Mouse (Mus musculus) left cerebral cortex, adult 2 months (tissue): ENCODE data around the gene Rfx7. TPM values are rescaled to one million over a fixed set of nuclear protein-coding genes. Genes with fewer than 3 reads are reported as not detected.

Source experiments
- DNase-seq, 2 experiments: peaks; one replicate each; pipeline ENCODE4 v3.0.0; 2021 to 2022; ENCODE audit warnings: low spot score in 2 of 2, mixed read lengths in 1 of 2; ENCODE audit errors: extremely low spot score in 1 of 2
- H3K27ac ChIP-seq: fragments of 200-600 bp; 2 replicates; pipeline ENCODE4 v1.8.1; 2022
- H3K4me3 ChIP-seq: fragments of 200-600 bp; 2 replicates; pipeline ENCODE4 v1.8.1; 2022
- CTCF ChIP-seq: fragments of 200-600 bp; IDR thresholded peaks from 2 replicates; pipeline ENCODE4 v1.8.1; 2022; ENCODE audit warnings: antibody characterized with exemption, mild to moderate bottlenecking, moderate library complexity
- intact Hi-C: fragments of 180-260 bp; cut with DNase I; formaldehyde crosslinking; loops from one replicate; pipeline ENCODE4 v1.15.1; 2025
- total RNA-seq, 2 experiments: library from RNA; stranded (reverse); gene quantifications; 2 replicates each; pipeline ENCODE4 v1.2.3; 2021

The Rfx7 gene
- total RNA-seq, 2 experiments from 2014 or later = 29.3 to 32.5 TPM

DNA sequence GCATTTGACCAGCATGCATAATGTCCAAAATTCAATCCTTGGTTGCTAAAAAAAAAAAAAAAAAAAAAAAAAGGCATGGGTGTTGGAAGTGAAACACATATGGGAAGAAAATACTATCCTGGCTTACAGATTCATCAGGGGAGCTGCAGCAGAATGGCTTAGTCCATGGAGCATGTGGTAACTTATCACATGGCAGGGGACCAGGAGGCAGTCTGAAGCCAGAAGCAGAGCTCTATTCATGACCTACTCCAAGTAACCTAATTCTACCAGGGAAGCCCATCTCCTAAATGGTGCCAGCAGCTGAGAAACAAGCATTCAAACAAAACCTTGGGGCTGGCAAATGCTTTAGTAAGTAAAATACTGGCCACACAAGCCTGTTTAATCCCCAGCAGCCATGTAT, 12.8 kb upstream of the Rfx7 start:
- no peak overlapping the region for H3K27ac ChIP-seq
- no peak for DNase-seq
- intact Hi-C loops = no loop called here
- no peak for TF ChIP-seq CTCF
- H3K4me3 ChIP-seq = no peak overlapping the region

DNA sequence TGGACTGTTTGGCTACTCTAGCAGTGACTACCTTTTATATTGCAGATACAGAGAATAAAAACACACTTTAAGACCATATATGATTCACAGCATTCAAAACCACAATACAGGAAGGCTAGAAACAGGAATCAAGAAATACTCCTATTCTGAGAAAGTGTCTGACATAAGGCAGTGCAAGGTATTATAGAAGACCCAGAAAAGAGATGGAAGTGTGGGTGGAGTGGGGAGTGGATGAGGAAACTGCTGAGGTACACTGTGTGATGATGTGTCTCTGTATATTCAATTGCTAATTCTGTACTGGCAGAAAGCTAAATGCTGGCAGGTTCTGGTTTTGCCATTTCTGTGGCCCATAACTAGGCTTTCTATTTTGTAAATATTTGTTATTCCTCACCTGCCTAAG, 11.2 kb upstream of the Rfx7 start:
- DNase-seq = no peak
- Histone ChIP-seq H3K4me3 (no peak overlapping the region), H3K27ac (no peak overlapping the region)
- no peak for TF ChIP-seq CTCF
- intact Hi-C loops = no loop called here

DNA sequence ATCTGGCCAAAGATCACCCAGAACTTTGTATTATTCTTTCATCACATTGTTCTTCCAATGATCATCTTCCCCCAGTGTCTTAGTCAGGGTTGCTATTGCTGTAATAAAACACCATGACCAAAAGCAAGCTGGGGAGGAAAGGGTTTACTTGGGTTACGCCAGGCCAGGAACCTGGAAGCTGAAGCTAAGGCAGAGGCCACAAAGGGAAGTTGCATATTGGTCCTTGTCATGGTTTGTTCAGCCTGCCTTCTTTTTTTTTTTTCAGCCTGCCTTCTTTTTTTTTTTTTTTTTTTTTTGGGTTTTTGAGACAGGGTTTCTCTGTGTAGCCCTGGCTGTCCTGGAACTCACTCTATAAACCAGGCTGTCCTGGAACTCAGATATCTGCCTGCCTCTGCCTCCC, 5.9 kb upstream of the Rfx7 start:
- no peak for TF ChIP-seq CTCF
- intact Hi-C loops = no loop called here

DNA sequence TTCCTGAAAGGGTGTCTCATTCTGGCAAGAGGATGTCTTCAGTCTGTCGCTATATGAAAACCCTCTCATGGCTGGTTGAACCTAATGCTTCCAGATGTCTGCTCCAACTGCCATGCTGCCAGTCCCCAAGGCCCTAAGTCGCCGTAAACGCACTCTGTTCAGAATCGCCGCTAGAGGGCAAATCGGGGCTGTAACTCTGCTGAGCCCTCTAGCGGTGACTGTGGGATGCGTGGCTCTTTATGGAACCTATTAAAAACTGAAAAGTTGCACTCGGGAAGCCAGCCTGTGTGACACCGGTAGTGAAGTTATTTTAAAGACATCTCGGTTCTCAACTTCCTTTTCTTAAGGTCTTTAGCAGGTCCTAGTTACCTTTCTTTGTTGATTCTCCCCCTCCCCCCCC, 1.8 kb upstream of the Rfx7 start:
- Histone ChIP-seq H3K27ac (no peak overlapping the region), H3K4me3 (no peak overlapping the region)
- intact Hi-C loops = loop anchor here (2.0 to 5.0 kb wide), 4 partner anchors 37 to 253 kb away; partner anchors contain the start of genes Nedd4 and Tex9
- no peak; the same call in none of the 2 replicates for TF ChIP-seq CTCF
- DNase-seq = peak; percentile 81 to 82

More for the DNA sequence above, 5.9 kb upstream of the Rfx7 start:
- no peak overlapping the region for H3K27ac ChIP-seq
- no peak for DNase-seq
- H3K4me3 ChIP-seq = no peak overlapping the region

DNA sequence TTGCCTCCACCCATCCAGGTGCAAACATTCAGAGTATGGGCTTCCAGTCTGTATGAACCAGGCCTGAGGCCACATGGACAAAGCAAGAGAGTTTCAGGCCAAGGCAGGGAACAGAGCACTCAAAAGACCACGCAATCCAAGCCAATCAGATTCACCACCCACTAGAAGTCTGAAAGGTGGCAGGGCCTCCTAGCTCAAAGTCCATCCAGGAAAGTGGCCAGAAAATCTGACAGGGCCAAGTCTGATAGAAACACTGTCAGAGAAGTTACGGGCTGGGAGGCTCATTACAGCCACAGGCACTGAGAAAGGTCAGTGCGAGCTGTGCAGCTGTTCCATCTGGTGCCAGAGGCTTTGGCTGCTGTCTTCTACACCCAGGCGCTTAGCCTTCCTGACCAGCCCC, 1.2 kb upstream of the Rfx7 start:
- Histone ChIP-seq H3K27ac (peak overlapping the region; percentile 86), H3K4me3 (peak overlapping the region; percentile 74)
- intact Hi-C loops = loop anchor here (2.0 to 5.0 kb wide), 4 partner anchors 38 to 254 kb away; partner anchors contain the start of genes Nedd4 and Tex9
- TF ChIP-seq CTCF = no peak
- no peak for DNase-seq

DNA sequence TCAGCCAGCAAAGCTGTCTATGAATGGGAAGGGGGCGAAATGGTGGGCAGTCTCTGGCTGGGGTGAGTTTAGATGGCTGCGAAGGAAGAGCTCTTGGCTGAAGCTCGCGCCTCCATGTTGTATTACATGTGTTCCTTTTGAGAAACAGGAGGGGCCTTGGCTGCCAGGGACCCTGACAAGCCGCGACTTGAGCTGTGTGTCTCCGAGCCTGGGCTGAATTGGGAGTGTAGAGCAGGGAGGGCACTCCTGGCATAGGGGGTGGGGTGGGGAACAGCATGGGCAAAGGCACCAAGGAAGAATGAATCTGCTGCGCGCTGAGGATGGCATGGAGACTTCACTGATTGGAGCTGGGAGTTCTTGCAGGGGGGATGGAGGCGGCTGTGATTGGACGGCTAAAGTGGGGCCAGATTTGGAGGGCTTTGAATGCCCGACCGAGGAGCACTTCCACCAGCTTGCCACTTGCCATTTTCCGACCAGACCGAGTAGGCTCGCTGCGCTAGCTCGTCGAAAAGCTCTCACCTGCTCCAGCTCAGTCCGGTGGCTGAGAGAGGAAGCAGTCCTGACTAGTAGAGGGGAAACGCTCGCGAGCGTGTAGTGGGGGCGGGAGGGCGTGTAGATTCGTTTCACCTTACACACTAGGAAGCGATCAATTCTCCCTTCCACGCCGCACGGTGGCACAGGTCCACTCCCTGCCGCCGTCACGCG, 597 bp upstream of the Rfx7 start:
- peak overlapping the region; percentile 86 for H3K27ac ChIP-seq
- no peak; the same call in 1 of the 2 replicates for TF ChIP-seq CTCF
- DNase-seq = peak; percentile 74 to 84
- H3K4me3 ChIP-seq = peak overlapping the region; percentile 74
- intact Hi-C loops = loop anchor here (2.0 to 5.0 kb wide), 4 partner anchors 39 to 254 kb away; partner anchors contain the start of genes Nedd4 and Tex9

DNA sequence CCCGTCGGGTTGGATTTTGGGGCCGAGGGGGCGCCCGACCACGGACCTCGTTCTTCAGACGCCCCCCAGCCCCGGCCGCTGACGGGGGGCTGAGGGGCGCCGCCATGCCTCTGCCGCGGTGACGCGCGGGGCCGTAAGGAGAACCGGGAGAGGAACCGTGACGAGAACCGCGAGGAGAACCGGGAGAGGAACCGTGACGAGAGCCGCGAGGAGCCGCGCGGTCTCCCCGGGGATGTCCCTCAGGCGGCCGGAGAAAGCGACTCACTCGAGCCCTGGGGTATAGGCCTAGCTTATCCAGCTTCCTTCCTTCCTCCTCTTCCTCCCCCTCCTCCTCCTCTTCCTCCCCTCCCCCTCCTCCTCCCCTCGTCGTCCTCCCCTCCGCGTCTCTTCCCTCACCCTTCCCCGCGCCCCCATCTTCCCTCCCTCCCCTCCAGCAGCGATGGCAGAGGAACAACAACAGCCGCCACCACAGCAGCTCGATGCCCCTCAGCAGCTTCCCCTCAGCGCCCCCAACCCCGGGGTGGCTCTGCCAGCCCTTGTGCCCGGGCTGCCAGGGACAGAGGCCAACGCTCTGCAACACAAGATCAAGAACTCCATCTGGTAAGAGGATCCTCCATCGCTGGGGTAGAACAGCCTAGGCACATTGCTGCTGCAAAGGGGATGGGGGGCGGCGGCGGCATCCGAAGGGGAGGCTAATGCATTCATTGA, 495 bp downstream of the Rfx7 start:
- intact Hi-C loops = loop anchor here (5.0 kb wide), 3 partner anchors 75 to 255 kb away; partner anchors contain the start of gene Nedd4
- H3K4me3 ChIP-seq = peak overlapping the region; percentile 96
- no peak for TF ChIP-seq CTCF
- peak; percentile 27 to 56 for DNase-seq
- peak overlapping the region; percentile 96 for H3K27ac ChIP-seq

DNA sequence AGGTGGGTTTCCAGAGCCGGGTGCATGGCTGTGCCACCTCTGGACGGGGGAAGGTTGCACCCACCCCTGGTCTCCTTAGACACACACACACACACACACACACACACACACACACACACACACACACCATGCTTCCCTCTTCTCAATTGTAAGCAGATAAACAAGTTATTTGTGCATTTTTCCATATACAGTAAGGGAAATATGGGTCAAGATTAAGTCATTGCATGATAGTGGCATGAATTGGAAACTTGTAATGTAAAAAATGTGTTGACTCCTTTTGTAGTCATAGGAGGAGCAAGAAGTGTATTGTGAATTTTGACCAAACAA, 1.0 kb downstream of the Rfx7 start:
- intact Hi-C loops = loop anchor here (5.0 kb wide), 3 partner anchors 76 to 256 kb away; partner anchors contain the start of gene Nedd4
- DNase-seq = no peak
- peak overlapping the region; percentile 96 for H3K27ac ChIP-seq
- H3K4me3 ChIP-seq = peak overlapping the region; percentile 96
- TF ChIP-seq CTCF = no peak

DNA sequence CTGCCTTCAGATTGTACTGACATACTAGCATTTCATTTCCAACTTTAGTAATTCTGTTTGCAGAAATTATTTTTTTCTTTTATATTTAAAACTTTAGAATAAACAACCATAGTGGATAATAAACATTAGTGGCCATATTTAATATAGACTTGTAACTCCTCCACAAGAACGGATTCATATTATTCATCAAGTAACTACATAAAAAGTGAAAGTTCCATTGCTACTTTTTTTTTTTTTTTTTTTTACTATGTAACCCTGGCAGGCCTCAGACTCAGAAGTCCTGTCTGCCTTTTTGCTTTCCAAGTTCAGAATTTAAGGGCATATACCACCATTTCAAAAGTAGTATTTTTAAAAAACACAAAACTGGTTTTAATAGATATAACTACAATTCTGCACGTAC, 2.9 kb downstream of the Rfx7 start:
- TF ChIP-seq CTCF = no peak

DNA sequence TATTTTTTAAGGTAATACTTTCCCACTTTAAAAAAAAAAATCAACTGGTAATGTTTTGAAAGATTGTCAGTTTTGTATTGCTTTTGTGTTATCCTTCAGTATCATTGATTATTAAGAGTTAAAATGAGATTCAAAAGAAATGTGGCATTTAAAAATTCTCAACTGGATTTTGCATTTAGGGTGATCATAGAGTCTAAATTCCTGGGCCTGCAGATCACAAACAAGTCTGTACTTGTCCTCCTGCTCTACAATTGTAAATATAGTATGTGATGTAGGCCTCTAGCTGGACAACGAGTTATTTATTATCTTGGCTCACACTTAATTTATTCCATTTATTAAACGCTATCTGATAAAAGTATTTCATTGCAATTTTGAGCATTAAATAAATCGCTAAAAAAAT, 3.4 kb downstream of the Rfx7 start:
- intact Hi-C loops = no loop called here

More for the DNA sequence above, 2.9 kb downstream of the Rfx7 start:
- H3K4me3 ChIP-seq = peak overlapping the region; percentile 96
- intact Hi-C loops = loop anchor here (5.0 kb wide), 3 partner anchors 78 to 258 kb away; partner anchors contain the start of gene Nedd4
- DNase-seq = no peak
- H3K27ac ChIP-seq = no peak overlapping the region; the same call in 1 of the 2 replicates

DNA sequence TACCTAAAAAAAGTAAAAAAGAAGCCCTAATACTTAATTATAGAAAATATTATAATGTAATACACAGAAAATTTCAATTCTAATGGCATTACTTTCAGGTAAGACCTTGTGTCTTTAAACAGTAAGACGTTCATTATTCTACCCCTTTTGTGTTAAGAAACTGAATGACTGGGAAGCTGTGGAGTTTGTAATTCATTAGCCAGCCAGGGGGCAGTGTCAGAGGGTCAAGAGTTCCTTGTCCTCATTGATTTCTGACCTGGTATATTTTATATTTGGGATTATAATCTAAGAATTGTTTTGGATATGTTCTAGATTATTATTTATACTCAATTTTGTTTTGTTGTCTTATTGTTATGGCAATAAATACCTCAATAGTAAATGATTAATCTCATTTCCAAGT, 5.0 kb downstream of the Rfx7 start:
- peak; percentile 11 for TF ChIP-seq CTCF
- intact Hi-C loops = no loop called here
- DNase-seq = no peak
- no peak overlapping the region for H3K4me3 ChIP-seq
- no peak overlapping the region for H3K27ac ChIP-seq

More for the DNA sequence above, 3.4 kb downstream of the Rfx7 start:
- TF ChIP-seq CTCF = no peak
- Histone ChIP-seq H3K4me3 (no peak overlapping the region; the same call in 1 of the 2 replicates), H3K27ac (no peak overlapping the region)
- no peak for DNase-seq

DNA sequence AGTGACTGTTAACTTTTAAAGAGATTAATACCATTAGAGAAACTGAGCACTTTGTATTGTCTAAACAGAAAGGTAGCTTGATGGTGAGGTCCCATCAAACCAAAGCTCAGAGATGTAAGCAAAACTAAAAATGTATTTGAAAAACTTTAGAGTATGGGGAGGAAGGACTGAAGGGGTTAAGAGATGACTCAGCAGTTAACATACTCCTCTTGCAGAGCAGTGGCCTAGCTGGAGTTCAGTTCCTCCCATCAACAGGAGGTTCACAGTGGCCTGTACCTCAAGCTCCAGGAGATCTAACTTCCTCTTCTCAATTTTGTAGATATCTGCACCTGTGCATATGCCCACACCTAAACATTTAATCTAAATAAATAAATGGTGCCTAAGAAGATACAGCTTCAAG, 11.6 kb downstream of the Rfx7 start:
- H3K27ac ChIP-seq = no peak overlapping the region
- intact Hi-C loops = no loop called here
- no peak for DNase-seq
- TF ChIP-seq CTCF = no peak
- no peak overlapping the region for H3K4me3 ChIP-seq
